Mouse (Mus musculus) adrenal gland, postnatal 25 days (tissue): ENCODE results near the gene E130114P18Rik. TPM values are rescaled to one million over a fixed set of nuclear protein-coding genes. Genes with fewer than 3 reads are reported as not detected.

Source experiments
- DNase-seq: peaks from one replicate; pipeline ENCODE4 v3.0.0; 2021; ENCODE audit warnings: mixed read lengths
- total RNA-seq: library from RNA; stranded (reverse); gene quantifications from 2 replicates; pipeline ENCODE4 v1.2.3, GENCODE M21; 2021

E130114P18Rik gene
- total RNA-seq, 1 experiment from 2014 or later: 1.1 TPM

DNA sequence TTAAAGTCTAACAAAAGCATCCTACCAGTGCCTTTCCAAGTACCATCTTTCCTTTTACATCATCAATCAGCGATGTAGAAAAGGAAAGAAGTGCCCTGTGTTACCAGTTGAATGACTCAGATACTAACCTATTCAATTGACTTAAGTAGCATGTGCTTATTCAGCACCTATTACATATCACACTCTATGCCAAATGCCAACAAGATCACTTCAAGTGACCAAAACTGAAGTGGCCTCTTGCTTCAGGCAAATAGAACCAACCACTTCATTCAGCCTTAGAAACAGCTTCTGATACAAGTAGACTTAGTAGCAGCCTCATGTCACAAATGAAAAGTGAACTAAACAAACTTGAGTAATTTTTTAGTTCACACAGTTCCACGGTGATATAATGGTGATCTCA, 249.4 kb downstream of the E130114P18Rik start:
- DNase-seq: no peak

Other genes with a start within 250 kb of the E130114P18Rik start
- gene Nfia, start 5.3 kb downstream of the E130114P18Rik start, total RNA-seq: 166 and 206 TPM in 2 replicates